Mouse (Mus musculus) liver, adult 2 months (tissue): ENCODE data around the gene Ivd.

Experiments used
- CTCF ChIP-seq: fragments of 200-500 bp; IDR thresholded peaks from 2 replicates; pipeline ENCODE4 v1.5.1; 2011; ENCODE audit warnings: low read depth, low read length, control low read depth
- POLR2A ChIP-seq: fragments of 200-500 bp; IDR thresholded peaks from 2 replicates; pipeline ENCODE4 v1.6.1; 2011; ENCODE audit warnings: low read length, control low read depth; ENCODE audit not compliant: insufficient read depth; ENCODE audit errors: extremely low read depth

DNA sequence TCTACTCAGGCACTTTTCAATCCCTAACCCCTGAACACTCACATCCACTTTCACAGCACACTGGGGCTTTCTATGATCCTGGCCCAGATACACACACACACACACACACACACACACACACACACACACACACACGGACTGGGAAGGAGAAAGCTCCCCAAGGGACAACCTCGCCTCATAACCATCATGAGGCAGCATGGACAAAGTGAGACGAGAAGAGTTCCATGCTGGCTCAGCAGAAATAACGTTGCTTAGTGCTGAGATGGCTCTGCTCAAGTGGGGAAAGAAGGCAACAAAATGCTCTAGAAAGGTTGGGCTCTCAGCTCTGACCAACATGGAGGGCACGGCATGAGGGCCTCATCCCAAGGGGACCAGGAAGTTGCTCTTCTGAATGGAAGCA is 20.6 kb upstream of the Ivd start:
- TF ChIP-seq POLR2A (no peak), CTCF (no peak)
